Mouse (Mus musculus): ENCODE measurements around the gene Edc4.
"Not testable (repeated sequence)": the region's sequence is repeated elsewhere in the genome, so short reads cannot be mapped to it uniquely, and the experiment has no call there.

Gene Edc4

GRCm38 (mm10) chr8:105880754-105881520 lies at the start of gene Edc4:
TSS of gene Edc4 (plus strand) at chr8:105880881.
- peak; percentile 85 for DNase-seq (ENCODE audit: low spot score)

DNA sequence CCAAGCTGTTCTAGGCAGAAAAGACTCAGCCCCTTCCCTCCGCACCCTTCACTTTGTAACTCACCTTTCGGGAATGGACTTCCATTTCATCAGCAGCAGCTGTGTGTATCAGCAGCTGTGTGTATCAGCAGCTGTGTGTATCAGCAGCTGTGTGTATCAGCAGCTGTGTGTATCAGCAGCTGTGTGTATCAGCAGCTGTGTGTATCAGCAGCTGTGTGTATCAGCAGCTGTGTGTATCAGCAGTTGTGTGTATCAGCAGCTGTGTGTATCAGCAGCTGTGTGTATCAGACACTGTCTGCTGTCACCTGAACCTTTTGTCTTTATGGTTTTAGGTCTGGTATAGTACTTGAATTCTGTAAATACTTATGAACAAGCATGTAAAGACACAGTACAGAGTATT lies 46.9 kb upstream of the Edc4 start:
- DNase-seq (ENCODE audit: low spot score) = not testable (repeated sequence)

GRCm38 (mm10) chr8:105835318-105835717 lies 45.4 kb upstream of the Edc4 start:
- DNase-seq (ENCODE audit: low spot score) = peak; percentile 69

DNA sequence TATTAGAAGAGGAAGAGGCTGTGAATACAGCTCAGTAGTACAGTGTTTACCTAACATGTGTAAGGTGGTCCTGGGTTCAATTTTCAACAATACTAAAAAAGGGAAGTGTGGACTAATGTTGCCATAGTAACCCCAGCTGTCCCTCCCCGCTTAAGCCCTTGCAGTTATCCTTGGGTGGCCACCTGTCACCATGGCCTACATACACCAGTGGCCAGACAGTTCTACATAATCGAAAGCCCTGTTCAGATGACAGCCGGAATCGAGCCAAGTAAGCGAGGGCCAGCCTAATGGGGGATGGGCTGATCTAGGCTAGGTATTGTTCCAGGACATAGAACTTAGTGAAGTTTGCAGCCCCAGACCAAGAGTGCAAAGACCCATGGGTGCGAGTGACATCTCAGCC lies 43.7 kb upstream of the Edc4 start:
- no peak for DNase-seq (ENCODE audit: low spot score)

DNA sequence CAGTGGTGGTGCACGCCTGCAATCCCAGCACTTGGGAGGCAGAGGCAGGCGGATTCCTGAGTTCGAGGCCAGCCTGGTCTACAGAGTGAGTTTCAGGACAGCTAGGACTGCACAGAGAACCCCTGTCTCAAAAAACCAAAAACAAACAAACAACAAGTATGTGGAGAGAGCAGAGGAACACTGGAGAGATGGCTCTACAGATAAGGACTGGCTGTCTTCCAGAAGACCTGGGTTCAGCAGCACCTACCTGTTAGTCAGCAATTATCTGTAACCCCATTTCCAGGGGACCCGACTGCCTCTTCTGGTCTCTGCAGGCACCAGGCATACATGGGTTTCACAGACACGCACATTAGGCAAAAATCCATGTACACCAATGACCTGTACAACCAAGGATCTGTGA lies 41.5 kb upstream of the Edc4 start:
- no peak for DNase-seq (ENCODE audit: low spot score)

- no peak for DNase-seq (ENCODE audit: low spot score)
Observed at GRCm38 (mm10) chr8:105846678-105847077, 34.0 kb upstream of the Edc4 start.

GRCm38 (mm10) chr8:105850014-105850413 lies 30.7 kb upstream of the Edc4 start:
- DNase-seq (ENCODE audit: low spot score) = no peak

- no peak for DNase-seq (ENCODE audit: low spot score)
Observed at GRCm38 (mm10) chr8:105850611-105851010, 30.1 kb upstream of the Edc4 start.

GRCm38 (mm10) chr8:105851651-105852143 lies 29.0 kb upstream of the Edc4 start:
- DNase-seq (ENCODE audit: low spot score) = peak; percentile 86

GRCm38 (mm10) chr8:105852146-105852729 lies 28.4 kb upstream of the Edc4 start:
- no peak for DNase-seq (ENCODE audit: low spot score)

DNA sequence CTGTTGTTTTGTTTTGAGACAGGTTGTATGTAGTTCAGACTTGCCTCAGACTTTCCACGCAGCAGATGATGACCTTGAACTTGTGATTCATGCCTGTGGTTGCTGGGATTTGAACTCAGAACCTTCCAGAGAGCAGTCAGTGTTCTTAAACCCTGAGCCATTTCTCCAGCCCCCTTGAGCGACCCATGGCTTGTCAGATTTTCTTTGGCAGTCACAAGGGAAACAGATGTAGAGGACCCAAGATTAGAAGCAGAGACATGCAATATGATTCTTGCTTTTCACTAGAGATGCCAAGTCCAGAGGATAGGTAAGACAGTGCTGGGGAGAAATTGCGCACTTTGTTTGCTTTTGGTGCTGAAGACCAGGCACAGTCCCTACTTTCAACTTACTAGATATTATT lies 27.5 kb upstream of the Edc4 start, which contains the start of gene Cenpt:
Cenpt (minus strand) TSS at position 101 of the 400 bp plus-strand sequence.
- no peak for DNase-seq (ENCODE audit: low spot score)

DNA sequence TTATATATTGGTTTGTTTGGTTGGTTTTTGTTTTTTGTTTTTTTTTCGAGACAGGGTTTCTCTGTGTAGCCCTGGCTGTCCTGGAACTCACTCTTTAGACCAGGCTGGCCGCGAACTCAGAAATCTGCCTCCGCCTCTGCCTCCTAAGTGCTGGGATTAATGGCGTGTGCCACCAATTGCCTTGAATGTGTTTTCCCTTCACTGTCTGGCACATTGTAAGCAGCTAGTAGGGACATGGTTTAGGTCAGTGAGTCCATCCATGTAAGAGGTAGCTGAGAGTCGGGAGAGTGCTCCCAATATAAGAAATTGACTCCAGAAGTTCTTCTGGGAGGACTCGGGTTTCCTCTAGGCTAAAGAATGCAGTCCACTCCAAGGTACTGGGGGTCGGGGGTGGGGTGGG lies 26.4 kb upstream of the Edc4 start:
- no peak for DNase-seq (ENCODE audit: low spot score)

- DNase-seq (ENCODE audit: low spot score) = peak; percentile 90
Observed at GRCm38 (mm10) chr8:105854715-105855216, 25.9 kb upstream of the Edc4 start, which contains the start of gene Thap11. TSS of gene Thap11 (plus strand) at chr8:105855132.

DNA sequence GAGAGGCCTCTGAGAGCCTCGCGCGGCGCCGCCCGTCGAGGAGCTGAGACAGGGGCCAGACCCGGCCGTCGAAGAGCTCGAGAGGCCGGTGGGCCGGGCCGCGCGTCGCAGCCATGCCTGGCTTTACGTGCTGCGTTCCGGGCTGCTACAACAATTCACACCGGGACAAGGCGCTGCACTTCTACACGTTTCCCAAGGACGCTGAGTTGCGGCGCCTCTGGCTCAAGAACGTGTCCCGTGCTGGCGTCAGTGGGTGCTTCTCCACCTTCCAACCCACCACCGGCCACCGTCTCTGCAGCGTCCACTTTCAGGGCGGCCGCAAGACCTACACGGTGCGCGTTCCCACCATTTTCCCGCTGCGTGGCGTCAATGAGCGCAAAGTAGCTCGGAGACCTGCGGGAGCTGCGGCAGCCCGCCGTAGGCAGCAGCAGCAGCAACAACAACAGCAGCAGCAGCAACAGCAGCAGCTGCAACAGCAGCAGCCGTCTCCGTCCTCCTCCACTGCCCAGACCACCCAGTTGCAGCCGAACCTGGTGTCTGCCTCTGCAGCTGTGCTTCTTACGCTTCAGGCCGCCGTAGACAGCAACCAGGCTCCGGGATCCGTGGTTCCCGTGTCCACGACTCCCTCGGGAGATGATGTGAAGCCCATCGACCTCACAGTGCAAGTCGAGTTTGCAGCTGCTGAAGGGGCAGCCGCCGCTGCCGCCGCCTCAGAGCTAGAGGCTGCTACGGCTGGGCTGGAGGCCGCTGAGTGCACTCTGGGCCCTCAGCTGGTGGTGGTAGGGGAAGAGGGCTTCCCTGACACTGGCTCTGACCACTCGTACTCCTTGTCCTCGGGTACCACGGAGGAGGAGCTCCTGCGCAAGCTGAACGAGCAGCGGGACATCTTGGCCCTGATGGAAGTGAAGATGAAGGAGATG lies 25.2 kb upstream of the Edc4 start:
- DNase-seq (ENCODE audit: low spot score) = no peak

GRCm38 (mm10) chr8:105856168-105856835 lies 24.4 kb upstream of the Edc4 start:
- no peak for DNase-seq (ENCODE audit: low spot score)

DNA sequence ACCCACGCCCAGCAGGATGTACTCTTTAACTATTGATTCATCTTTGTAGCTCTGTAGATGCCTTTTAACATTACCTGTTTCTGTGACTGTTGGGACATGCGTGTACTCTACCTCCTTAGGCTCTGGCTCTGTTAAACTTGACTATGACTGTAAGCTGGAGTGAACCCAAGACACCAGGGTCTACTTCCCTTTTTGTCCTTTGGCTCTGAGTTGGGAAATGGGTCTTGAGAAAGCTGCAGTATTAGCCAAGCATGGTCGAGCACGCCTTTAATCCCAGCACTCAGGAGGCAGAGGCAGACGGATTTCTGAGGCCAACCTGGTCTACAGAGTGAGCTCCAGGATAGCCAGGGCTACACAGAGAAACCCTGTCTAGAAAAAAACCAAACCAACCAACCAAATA lies 22.2 kb upstream of the Edc4 start:
- DNase-seq (ENCODE audit: low spot score) = no peak

DNA sequence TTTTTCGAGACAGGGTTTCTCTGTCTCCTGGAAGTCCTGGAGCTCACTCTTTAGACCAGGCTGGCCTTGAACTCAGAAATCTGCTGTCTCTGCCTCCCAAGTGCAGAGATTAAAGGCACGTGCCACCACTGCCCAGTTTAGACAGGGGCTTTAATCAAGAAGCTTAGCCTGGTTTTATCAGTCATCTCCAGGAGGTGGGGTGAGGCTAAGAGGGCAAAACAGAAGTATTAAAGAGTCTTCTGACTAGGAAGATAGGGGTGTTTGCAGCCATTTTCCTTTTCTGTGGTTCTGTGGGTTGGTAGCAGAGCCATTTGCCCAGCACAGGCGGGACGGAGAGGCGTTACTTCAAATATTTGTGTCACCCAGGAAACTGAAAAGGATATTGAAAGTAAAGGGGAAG lies 21.4 kb upstream of the Edc4 start:
- no peak for DNase-seq (ENCODE audit: low spot score)

GRCm38 (mm10) chr8:105860143-105860981 lies 20.3 kb upstream of the Edc4 start, which contains the start of gene Nutf2:
TSS of gene Nutf2 (plus strand) at chr8:105860580.
- peak; percentile 94 for DNase-seq (ENCODE audit: low spot score)

DNA sequence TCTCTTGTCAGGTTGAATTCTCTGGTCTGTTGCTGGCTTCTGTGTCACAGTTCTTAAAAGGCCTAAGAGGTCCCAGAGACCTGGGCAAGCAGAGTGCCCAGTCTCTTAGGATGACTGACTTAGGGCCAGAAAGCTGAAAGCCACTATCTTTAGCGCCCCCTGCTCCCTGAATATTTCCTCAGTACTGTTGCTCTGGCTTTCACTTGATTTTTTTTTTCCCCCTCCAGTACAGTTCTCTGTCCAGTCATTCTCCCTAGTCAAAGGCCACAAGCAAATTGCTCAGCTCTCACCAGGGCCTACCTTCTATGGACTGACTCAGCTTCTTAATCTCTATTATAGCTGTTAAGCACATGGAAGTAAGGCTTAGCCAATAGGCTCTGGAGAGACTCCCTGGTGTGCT lies 18.7 kb upstream of the Edc4 start:
- DNase-seq (ENCODE audit: low spot score) = no peak

GRCm38 (mm10) chr8:105866364-105867029 lies 14.2 kb upstream of the Edc4 start:
- no peak for DNase-seq (ENCODE audit: low spot score)
